Mouse (Mus musculus) forebrain, embryonic 14.5 days (tissue): ENCODE measurements around the gene BC107364. TPM values are rescaled to one million over a fixed set of nuclear protein-coding genes. Genes with fewer than 3 reads are reported as not detected.
"Not testable (repeated sequence)": the region's sequence is repeated elsewhere in the genome, so short reads cannot be mapped to it uniquely, and the experiment has no call there.

ENCODE experiments used
- ATAC-seq: fragments of 200-750 bp; cut with Nextera tagmentation; 2 replicates; pipeline ENCODE4 v1.8.0; 2017; ENCODE audit warnings: mild to moderate bottlenecking, moderate library complexity
- DNase-seq: peaks from one replicate; pipeline ENCODE4 v3.0.0-alpha.2; 2015; ENCODE audit warnings: low spot score
- H3K27ac ChIP-seq: fragments of 300-500 bp; sonication (generic); 2 replicates; pipeline ENCODE4 v1.5.1; 2014; ENCODE audit warnings: low read depth, mild to moderate bottlenecking, control low read depth, low read length, moderate library complexity
- H3K27me3 ChIP-seq: fragments of 300-500 bp; sonication (generic); replicated peaks from 2 replicates; pipeline ENCODE4 v1.6.1; 2014; ENCODE audit warnings: low read length, control low read depth, mixed read lengths; ENCODE audit not compliant: control insufficient read depth, insufficient read depth
- H3K36me3 ChIP-seq: fragments of 300-500 bp; sonication (generic); 2 replicates; pipeline ENCODE4 v1.6.1; 2014; ENCODE audit warnings: low read length, control low read depth; ENCODE audit not compliant: control insufficient read depth, insufficient read depth
- H3K4me1 ChIP-seq: fragments of 300-500 bp; sonication (generic); 2 replicates; pipeline ENCODE4 v1.6.1; 2014; ENCODE audit warnings: antibody characterized with exemption, low read length, control low read depth; ENCODE audit not compliant: control insufficient read depth, insufficient read depth
- H3K4me2 ChIP-seq: fragments of 300-500 bp; sonication (generic); 2 replicates; pipeline ENCODE4 v1.6.1; 2014; ENCODE audit warnings: mild to moderate bottlenecking, control low read depth, low read length
- H3K4me3 ChIP-seq: fragments of 300-500 bp; sonication (generic); 2 replicates; pipeline ENCODE4 v1.5.1; 2014; ENCODE audit warnings: low read depth, low read length, control low read depth
- H3K9ac ChIP-seq: fragments of 300-500 bp; sonication (generic); 2 replicates; pipeline ENCODE4 v1.6.1; 2014; ENCODE audit warnings: mild to moderate bottlenecking, low read length, control low read depth, moderate library complexity
- H3K9me3 ChIP-seq: fragments of 300-500 bp; sonication (generic); replicated peaks from 2 replicates; pipeline ENCODE4 v1.6.1; 2016; ENCODE audit warnings: low read length, control low read depth, mixed read lengths; ENCODE audit not compliant: control insufficient read depth
- WGBS: fragments of 180-500 bp; shearing (Covaris S2); extraction: QIAGEN DNeasy Blood & Tissue Kit; methylation state at CpG from one replicate; pipeline ENCODE4 v1.1.7; 2014; 5-methylcytosine and 5-hydroxymethylcytosine counted together
- polyA plus RNA-seq: library from polyadenylated mRNA; unstranded; fragments of >200 nt; fragmentation: Nextera tagmentation; extraction: Ambion mirVana; gene quantifications from 2 replicates; pipeline ENCODE4 v1.2.1, GENCODE M21; 2014

The BC107364 gene
- polyA plus RNA-seq, 1 experiment from 2014 or later, result not detected

DNA sequence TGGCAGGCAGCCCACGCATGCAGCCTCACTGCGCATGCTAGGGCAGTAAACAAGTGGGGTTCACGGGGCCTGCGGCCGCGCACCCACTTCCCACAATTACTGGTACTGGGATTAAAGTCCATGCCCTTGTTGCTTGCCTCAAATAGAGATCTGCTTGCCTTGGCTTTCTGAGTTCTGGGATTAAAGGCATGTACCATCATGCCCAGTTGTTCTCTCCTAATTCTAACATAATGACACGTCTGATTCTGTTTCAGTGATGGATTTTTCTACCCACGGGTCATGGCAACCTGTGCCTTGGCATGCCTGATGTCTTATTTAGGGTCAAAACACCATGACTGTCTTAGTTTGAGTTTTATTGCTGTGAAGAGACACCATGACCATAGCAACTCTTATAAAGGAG is 15.5 kb upstream of the BC107364 start:
- Histone ChIP-seq H3K4me3 (no peak overlapping the region), H3K4me1 (no peaks in the 10 kb centered on the region), H3K27me3 (0 out of 2 replicates have a peak, but pooled peaks cover 11% of the 10 kb centered on the region), H3K9me3 (no peaks in the 10 kb centered on the region), H3K9ac (no peak overlapping the region), H3K27ac (no peak overlapping the region), H3K4me2 (no peak overlapping the region), H3K36me3 (no peaks in the 10 kb centered on the region)
- no peak for ATAC-seq
- WGBS, result 89% methylated on average over 8 of the region's 8 CpGs
- DNase-seq, result no peak

- H3K36me3 ChIP-seq, result no peaks in the 10 kb centered on the region
- no peaks in the 10 kb centered on the region for H3K9me3 ChIP-seq
- ATAC-seq, result no peak
- 0 out of 2 replicates have a peak, but pooled peaks cover 11% of the 10 kb centered on the region for H3K27me3 ChIP-seq
- DNase-seq, result no peak
- no peak overlapping the region for H3K27ac ChIP-seq
- H3K4me3 ChIP-seq, result no peak overlapping the region
- no peaks in the 10 kb centered on the region for H3K4me1 ChIP-seq
- H3K4me2 ChIP-seq, result no peak overlapping the region
- 5% methylated on average over 25 of the region's 25 CpGs for WGBS
- H3K9ac ChIP-seq, result peak overlapping the region; percentile 13; the same call in 1 of the 2 replicates
Measured at GRCm38 (mm10) chr3:96463891-96464290, 11.8 kb upstream of the BC107364 start.

DNA sequence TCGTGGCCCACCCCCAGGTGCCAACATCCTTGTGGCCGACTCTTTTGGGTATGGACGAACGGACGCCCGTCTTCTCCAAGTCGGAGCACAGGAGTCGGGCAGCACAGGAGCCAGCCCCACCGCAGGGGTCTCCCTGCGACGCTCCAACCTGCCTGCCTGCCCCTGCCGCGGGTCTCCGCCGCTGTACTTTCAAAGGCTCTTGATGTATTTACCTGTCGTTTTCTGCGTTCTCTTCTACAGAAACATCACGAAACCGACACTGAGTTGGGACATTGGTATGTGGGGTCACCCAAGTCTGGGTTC is 8.4 kb upstream of the BC107364 start:
- DNase-seq, H3K9me3 ChIP-seq, H3K4me1 ChIP-seq, H3K27ac ChIP-seq, H3K9ac ChIP-seq, H3K36me3 ChIP-seq, H3K4me3 ChIP-seq, H3K4me2 ChIP-seq, H3K27me3 ChIP-seq: not testable (repeated sequence)
- ATAC-seq, result peak; percentile 30; the same call in 1 of the 2 replicates
- no CpG with 5 or more reads among the region's 19 CpGs for WGBS

GRCm38 (mm10) chr3:96459757-96460567 is 7.9 kb upstream of the BC107364 start:
- DNase-seq, H3K4me2 ChIP-seq, H3K9me3 ChIP-seq, H3K36me3 ChIP-seq, H3K4me3 ChIP-seq, H3K4me1 ChIP-seq, H3K9ac ChIP-seq, H3K27ac ChIP-seq: not testable (repeated sequence)
- WGBS, result 0% methylated on average over 1 of the region's 58 CpGs
- peak; percentile 72 for ATAC-seq
- peaks cover 11% of the 10 kb centered on the region; the same call in 1 of the 2 replicates for H3K27me3 ChIP-seq

GRCm38 (mm10) chr3:96458886-96459439 is 6.9 kb upstream of the BC107364 start:
- WGBS, result no CpG with 5 or more reads among the region's 48 CpGs
- H3K9ac ChIP-seq, H3K27me3 ChIP-seq, ATAC-seq, H3K9me3 ChIP-seq, H3K4me3 ChIP-seq, DNase-seq, H3K27ac ChIP-seq, H3K4me2 ChIP-seq, H3K4me1 ChIP-seq, H3K36me3 ChIP-seq: not testable (repeated sequence)

GRCm38 (mm10) chr3:96458008-96458407 is 5.9 kb upstream of the BC107364 start:
- not testable (repeated sequence) for H3K27ac ChIP-seq, H3K4me3 ChIP-seq, H3K36me3 ChIP-seq, H3K4me2 ChIP-seq, H3K4me1 ChIP-seq, H3K9ac ChIP-seq, H3K27me3 ChIP-seq, DNase-seq, H3K9me3 ChIP-seq
- no CpG with 5 or more reads among the region's 53 CpGs for WGBS
- ATAC-seq, result peak; percentile 56

GRCm38 (mm10) chr3:96451181-96451737 is 847 bp downstream of the BC107364 start:
- H3K9ac ChIP-seq, H3K4me3 ChIP-seq, H3K27me3 ChIP-seq, H3K9me3 ChIP-seq, DNase-seq, ATAC-seq, H3K4me1 ChIP-seq, H3K27ac ChIP-seq, H3K4me2 ChIP-seq, H3K36me3 ChIP-seq: not testable (repeated sequence)
- no CpG with 5 or more reads among the region's 50 CpGs for WGBS

- ATAC-seq, H3K9me3 ChIP-seq, DNase-seq, H3K27me3 ChIP-seq, H3K4me2 ChIP-seq, H3K4me3 ChIP-seq, H3K4me1 ChIP-seq, H3K36me3 ChIP-seq, H3K9ac ChIP-seq, H3K27ac ChIP-seq: not testable (repeated sequence)
- 0% methylated on average over 1 of the region's 10 CpGs for WGBS
Measured at GRCm38 (mm10) chr3:96450586-96450896, 1.6 kb downstream of the BC107364 start.
